Mouse (Mus musculus): ENCODE results near the gene Tulp4.
"Not testable (repeated sequence)": the region's sequence is repeated elsewhere in the genome, so short reads cannot be mapped to it uniquely, and the experiment has no call there.

The Tulp4 gene

GRCm38 (mm10) chr17:6189207-6189606 lies 83.0 kb downstream of the Tulp4 start:
- DNase-seq (ENCODE audit: low spot score): no peak

DNA sequence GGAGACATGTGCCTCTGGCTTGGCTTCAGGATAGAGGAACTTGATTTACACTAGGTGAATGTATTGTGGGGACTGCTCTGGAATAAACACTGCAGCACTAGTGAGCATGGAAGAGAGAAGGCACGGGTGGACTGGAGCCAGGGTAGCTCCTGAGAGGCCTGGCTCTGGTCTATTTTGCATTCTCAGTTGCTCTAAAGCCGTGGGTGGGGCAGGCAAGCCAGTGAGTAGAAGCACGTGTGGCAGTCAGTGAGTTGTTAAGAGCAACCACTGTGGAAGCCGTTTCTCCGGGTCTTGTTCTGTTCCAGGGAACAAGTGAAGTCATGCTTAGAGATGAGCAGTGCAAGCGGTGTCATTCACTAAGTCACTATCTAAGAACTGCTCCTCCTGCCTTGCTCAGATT lies 86.0 kb downstream of the Tulp4 start:
- no peak for DNase-seq (ENCODE audit: low spot score)

- no peak for DNase-seq (ENCODE audit: low spot score)
Observed at GRCm38 (mm10) chr17:6195390-6195789, 89.2 kb downstream of the Tulp4 start.

GRCm38 (mm10) chr17:6197491-6197890 lies 91.3 kb downstream of the Tulp4 start:
- no peak for DNase-seq (ENCODE audit: low spot score)

- DNase-seq (ENCODE audit: low spot score): no peak
Observed at GRCm38 (mm10) chr17:6198670-6199069, 92.4 kb downstream of the Tulp4 start.

- DNase-seq (ENCODE audit: low spot score): no peak
Observed at GRCm38 (mm10) chr17:6199166-6199565, 92.9 kb downstream of the Tulp4 start.

- no peak for DNase-seq (ENCODE audit: low spot score)
Observed at GRCm38 (mm10) chr17:6201522-6202250, 95.4 kb downstream of the Tulp4 start.

DNA sequence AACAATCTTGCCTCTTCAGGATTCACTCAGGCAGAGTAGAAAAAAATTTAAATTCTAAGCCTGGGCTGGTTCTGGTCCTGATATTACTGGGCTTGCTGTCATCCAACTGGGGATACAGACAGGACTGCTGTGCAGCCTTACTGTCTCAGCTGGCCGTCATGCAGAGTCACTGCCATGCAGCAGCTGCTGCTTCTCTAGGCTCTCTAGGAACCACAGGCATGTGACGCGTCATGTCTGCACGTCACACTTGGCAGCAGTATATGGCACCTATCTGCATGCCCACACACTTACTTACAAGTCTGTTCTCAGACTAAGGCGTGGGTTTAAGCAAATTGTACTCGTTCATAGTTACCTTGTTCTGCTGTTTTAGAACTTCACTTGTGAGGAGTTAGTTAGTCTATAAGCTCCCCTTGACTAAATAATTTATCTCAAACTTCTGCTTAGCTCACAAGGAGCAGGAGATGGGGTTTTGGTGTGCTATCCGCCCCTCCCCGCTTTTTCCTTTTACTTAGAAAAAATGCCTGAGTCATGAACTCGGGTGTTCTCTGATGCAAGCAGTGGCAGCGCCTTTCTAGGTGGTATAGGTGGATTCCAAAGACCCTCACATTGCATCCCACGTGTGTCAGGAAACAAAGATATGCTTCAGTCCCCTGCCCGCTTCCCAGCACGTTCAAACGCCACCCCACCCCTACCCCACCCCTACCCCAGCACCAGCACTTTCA lies 96.3 kb downstream of the Tulp4 start:
- DNase-seq (ENCODE audit: low spot score): no peak

DNA sequence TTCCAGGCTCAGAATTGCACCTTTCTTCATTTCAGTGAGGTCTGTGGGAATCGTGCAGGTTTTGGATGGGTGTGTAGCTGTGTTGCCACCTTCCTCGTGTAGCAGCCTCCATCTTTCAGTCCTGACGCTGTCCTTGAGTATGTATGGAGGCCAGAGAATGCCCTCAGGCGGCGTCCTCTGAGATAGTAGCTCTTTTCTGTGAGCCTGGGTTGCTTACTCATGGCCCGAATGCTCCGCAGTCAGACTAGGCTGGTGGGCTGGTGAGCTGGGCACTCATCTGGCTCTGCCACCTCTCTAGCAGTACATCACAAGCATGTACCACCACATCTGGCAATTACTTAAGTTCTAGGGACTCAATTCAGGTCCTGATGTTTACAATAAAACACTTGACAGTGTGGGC lies 96.9 kb downstream of the Tulp4 start:
- DNase-seq (ENCODE audit: low spot score): no peak

GRCm38 (mm10) chr17:6203795-6204194 lies 97.6 kb downstream of the Tulp4 start:
- no peak for DNase-seq (ENCODE audit: low spot score)

DNA sequence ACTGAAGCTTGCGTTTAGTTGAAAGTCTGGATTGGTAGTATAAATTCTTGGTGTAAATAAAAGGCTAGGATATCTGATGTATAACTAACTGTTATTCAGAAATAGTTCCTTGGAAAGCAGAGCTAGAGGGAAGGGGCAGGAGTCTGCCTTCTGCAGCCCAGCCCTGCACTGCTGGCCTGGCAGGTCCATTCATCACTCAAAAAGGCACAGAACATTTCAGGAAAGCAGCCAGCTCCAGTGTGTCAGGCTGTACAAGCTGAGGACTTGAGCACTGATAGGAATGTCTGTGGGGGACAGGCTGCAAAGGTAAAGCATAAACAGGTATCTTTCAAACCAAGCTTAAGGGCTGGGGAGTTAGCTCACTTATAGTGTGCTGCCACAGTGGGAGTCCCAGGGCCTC lies 105.5 kb downstream of the Tulp4 start:
- DNase-seq (ENCODE audit: low spot score): no peak

DNA sequence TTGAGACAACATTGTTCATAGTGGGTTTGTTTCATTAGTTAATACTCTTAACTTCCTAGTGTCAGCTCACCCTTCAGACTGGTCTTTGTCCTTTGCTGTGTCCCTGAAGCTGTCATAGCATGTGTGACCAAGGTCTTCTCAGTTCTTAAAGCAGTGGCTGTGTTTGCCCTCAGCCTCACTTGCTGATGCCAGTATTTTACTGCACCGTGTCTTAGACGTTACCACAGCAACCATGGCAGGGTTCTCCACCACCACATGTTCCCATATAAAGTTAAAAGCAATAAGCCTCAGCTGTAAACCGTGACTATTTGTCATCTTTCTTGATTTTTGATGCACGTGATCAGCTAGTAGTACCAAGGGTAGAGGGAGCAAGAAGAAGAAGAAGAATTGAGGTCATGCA lies 109.4 kb downstream of the Tulp4 start:
- DNase-seq (ENCODE audit: low spot score): no peak

- no peak for DNase-seq (ENCODE audit: low spot score)
Observed at GRCm38 (mm10) chr17:6216514-6216913, 110.3 kb downstream of the Tulp4 start.

DNA sequence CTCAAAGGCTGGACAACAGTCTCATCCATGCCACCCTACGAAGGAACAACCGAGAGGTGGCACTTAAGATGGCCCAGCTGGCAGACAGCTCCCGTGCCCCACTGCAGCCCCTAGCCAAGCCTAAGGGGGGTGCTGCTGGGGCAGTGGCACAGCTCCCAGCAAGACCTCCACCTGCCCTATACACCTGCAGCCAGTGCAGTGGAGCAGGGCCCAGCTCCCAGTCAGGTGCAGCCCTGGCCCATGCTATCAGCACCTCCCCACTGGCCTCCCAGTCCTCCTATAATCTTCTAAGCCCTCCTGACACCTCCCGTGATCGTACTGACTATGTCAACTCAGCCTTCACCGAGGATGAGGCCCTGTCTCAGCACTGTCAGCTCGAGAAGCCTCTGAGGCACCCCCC lies 126.4 kb downstream of the Tulp4 start:
- not testable (repeated sequence) for DNase-seq (ENCODE audit: low spot score)

DNA sequence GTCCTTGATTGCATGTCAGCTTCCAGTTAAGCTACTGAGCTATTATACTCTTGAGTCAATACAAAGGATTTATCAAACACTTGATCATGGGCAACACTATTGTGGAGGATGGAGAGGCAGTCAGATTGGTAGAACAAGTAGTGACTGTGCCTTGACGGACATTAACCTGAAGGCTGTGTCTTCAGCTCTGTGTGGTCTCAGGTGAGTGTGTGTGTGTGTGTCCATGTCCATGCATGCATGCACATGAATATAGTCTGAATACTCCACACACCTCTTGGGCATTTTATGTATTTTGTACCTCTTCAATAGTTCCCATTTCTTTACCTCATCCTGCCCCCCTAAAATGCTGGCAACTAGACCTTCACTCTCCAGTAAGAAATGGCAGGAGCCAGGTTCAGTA lies 145.1 kb downstream of the Tulp4 start:
- not testable (repeated sequence) for DNase-seq (ENCODE audit: low spot score)

- DNase-seq (ENCODE audit: low spot score): not testable (repeated sequence)
Observed at GRCm38 (mm10) chr17:6256400-6257069, 150.3 kb downstream of the Tulp4 start, which contains the start of gene Tmem181a. Tmem181a (plus strand) TSS chr17:6256860.

DNA sequence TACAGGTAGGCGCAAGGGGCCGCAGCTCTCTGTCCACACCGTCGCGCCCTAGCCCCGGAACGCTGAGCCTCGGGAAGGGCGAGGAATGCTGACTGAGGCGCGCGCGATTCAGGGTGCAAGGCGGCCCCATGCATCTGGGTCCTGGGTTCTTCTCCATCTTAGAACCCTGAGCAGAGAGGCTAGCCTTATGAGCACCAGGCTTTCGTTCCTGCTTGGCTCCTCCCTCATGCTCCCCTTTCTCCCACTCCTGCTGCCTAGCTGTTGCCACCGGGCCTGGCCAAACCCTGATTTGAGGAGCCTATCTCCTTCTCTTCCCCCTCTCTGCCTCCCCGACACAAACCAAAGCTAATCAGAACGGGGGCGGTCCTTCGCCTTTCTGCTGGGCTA lies 150.8 kb downstream of the Tulp4 start:
- DNase-seq (ENCODE audit: low spot score): not testable (repeated sequence)

DNA sequence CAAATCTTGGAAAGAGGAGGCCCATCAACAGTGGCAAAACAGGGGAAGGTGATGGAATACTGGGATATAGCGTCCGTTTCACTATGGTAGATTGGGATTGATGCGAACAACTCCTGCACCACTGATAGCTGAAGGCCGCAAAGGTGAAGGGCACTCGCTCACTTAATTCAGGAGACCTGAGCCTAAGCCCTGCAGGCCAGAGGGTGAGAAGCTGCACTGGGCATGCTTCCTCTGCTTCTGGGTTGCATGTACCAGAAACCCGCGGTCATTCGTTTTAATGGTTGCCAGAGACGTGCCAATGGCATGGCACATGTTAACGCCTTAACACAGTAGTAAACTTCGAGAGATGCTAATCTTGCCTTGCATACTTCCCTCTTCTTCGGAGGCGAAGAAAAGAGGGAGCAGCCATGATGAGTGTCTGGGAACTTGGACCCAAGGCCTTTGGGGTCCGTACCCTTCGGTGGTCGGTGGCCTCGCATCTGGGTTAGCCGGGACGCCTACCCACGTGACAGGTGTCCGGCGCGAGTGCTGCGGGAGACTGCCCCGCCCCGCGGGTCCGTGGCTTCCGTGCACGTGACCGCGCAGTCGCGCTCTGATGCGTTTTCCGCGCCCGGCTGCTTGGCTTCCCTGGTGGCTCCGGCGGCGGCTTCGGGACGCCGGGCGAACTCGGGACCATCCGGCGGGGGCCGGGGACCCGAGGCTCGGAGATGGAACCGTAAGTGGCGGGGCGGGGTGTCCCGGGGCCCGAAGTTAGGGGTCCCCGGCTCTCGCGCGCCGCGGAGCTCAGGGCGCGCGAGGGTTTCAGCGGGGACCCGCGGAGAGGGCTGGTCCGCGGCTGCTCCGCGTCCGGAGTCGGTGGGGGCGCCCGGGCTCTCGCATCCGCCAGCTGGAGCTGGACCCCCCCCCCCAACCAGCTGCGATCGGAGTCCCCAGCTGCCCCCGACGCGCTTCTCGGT lies 163.9 kb downstream of the Tulp4 start:
- DNase-seq (ENCODE audit: low spot score): not testable (repeated sequence)

GRCm38 (mm10) chr17:6270840-6271239 lies 164.6 kb downstream of the Tulp4 start:
- DNase-seq (ENCODE audit: low spot score): not testable (repeated sequence)

- DNase-seq (ENCODE audit: low spot score): not testable (repeated sequence)
Observed at GRCm38 (mm10) chr17:6271970-6272369, 165.7 kb downstream of the Tulp4 start.

DNA sequence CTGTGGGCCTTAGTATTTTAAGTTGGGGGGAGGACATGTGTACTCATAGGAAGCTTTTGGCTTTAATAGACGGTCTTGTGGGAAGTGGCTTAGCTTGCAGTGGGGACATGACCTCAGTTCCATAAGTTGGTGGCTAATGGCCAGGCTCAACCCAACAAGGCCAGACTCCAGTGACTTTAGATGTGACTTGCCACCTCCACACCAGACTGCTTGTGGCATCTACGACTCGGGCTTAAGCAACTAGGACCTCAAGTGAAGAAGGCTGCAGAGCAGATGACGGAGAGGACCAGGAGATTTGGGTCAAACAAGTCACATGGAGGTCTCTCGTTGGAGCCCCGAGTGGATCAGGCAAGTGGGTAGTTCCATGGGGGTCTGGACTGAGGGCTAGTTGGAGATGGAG lies 168.5 kb downstream of the Tulp4 start:
- not testable (repeated sequence) for DNase-seq (ENCODE audit: low spot score)

GRCm38 (mm10) chr17:6279205-6279604 lies 173.0 kb downstream of the Tulp4 start:
- DNase-seq (ENCODE audit: low spot score): not testable (repeated sequence)
